Mouse (Mus musculus): ENCODE measurements around the gene Gm47429.
"Not testable (repeated sequence)": the region's sequence is repeated elsewhere in the genome, so short reads cannot be mapped to it uniquely, and the experiment has no call there.

Gm47429 gene

DNA sequence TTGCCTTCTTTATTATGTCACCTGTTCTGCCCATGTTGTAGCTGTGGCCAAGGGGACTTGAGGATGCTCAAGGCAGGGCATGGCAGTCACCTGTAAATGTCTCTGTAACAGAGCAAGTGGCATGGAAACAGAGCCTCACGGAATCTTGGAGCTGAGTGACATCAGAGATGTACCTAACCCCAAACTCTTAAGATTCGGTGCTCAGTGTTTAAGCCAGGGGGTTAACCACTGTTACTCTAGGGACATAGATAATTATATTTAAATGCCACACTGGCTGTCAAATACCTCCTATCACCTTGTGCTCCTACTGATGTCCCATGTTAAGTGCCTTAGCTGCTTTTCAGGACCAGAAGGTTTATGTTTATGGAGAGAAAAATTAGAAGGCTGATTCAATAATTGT lies at the start of gene Gm47429:
Gm47429 (minus strand) TSS at position 101 of the 400 bp plus-strand sequence.
- in situ Hi-C loops (cut with MboI; ENCODE audit: unreplicated experiment in 2 of 2), result no loop called here

DNA sequence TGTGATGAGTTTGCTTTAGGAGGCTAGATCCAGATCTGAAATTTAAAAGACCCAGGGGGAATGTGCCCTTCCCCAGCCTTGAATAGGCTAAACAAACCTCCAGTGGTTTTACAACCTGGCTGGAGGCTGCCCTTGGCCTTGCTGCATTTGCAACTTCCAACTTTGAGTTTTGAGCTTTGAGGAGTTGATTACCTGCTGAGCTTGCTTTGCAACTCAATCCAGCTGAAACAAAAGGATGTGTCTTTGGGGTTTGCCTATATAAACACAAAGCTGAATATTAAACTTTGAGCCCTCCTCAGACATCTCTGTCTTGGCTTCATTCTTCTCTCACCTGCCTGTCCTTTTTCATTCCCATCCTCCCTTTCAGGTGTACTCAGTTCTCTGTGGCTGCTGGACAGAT lies 44.8 kb upstream of the Gm47429 start:
- in situ Hi-C loops (cut with MboI; ENCODE audit: unreplicated experiment in 2 of 2), result not testable (repeated sequence)

DNA sequence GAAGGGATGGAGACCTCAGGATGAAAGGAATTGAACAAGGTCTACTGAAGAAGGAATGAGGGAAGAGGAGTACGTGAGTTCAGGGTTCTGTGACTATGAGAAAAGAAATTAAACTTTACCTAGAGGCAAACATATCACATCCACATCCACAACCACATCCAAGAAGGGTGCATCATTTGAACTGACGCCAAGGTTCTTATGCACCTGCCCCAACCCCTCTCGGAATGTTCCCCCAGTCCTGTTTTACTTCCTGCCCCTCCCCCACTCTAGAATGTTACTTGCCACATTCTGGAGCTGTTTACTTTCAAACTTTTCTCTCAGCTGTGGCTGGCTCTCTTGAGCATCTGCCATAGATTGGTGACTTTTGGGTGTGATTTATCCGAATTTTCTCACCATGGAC lies 23.3 kb upstream of the Gm47429 start, which contains the start of gene Nutm2:
Nutm2 (plus strand) TSS at position 301 of the 400 bp plus-strand sequence.
- in situ Hi-C loops (cut with MboI; ENCODE audit: unreplicated experiment in 2 of 2), result no loop called here

DNA sequence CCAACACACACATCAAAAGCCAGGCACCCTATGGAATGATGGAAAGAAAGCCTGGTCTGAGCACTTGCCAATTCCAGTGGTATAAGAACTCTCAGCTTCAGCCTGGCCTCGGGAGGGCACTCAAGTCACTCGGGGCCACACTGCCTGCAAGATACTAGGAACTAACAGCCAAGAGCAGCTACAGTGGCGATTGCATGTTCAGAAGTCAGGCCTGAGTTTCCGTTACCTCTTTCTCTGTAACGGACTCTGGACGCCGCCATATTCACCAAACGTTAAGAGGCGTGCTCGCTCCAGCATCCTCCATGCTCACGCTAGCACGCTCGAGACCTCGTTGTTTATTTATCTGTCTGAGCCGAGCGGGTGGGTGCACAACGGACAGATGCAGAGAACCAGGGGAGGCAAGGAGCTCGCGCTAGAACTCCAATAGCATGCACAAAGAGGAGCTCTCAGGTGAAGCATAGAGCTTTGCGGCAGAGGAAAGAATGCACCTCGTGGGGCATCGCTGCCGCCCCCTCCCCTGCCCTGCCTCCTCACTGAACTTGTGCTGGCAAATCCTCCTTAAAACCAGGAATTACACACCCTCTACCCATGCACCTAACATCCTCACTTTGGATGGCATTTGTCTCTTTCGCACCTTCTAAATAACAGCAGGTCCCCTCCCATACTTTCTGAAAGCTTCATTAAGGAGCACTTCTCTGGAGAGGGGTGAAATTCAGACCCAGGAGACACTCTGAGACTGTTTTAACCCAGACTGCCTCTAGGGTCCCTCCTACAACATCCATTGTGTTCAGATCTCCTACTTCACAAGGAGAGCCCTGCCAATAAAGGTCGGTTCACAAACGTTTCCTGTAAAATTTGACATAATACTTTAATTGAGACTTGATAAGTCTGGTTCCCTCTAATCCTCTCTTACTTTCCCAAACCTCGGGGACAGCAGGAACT lies 21.2 kb upstream of the Gm47429 start:
- in situ Hi-C loops (cut with MboI; ENCODE audit: unreplicated experiment in 2 of 2), result no loop called here

DNA sequence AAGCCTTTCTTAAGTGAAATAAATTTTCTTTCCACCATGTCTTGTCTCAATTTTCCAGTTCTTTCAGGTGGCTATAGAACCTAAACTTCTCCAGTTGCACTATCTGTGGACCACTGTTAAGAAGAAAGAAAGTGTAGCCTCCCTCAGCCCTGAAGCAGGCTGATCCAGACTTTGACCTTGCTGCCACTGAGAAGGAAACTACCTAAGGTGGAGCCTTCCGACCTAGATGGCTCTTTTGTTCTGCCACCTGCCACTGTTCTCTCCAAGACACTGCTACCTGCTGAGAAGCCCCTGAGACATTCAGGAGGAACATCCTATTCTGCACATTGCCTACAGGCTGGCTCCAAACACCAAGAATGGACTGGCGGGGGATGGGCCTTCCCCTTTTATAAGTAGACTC lies 16.7 kb upstream of the Gm47429 start:
- in situ Hi-C loops (cut with MboI; ENCODE audit: unreplicated experiment in 2 of 2), result not testable (repeated sequence)

DNA sequence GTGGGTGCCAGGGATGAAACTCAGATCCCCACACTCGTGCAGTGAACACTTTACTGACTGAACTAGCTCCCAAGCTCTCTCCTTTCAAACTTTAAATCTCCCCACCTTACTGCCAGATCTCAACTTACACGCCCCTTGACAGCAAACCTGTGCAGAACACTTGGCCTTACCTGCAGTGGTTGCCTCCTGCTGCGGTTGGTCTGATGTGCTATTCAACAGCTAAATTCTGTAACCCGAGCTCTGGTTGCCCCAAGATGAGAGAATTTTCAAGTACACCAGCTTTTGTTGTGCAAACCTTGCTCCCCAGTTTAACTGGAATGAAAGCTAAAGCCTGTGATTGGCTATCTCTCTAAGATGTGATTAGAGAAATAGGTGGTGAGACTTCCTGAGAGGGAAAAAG lies 9.7 kb upstream of the Gm47429 start:
- in situ Hi-C loops (cut with MboI; ENCODE audit: unreplicated experiment in 2 of 2), result no loop called here

DNA sequence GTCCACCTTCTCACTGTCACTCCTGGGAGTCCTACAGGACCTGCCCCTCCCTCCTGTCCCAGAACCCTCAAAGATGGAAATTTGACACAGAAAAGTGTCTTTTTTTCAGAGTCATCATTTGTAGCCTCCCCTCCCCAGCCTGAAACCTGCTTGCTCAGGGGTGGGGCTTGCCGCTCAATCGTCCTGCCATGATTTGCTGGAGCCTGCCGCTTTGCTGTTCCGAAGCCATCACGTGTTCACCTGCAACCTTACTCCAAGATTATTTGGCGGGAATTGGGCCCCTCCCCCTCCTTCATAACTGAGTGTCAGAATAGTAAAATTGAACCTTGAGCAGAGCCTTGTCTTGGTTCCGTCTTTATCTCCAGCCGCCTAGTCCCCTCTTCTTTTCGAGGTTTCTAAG lies 8.6 kb upstream of the Gm47429 start:
- in situ Hi-C loops (cut with MboI; ENCODE audit: unreplicated experiment in 2 of 2), result not testable (repeated sequence)

DNA sequence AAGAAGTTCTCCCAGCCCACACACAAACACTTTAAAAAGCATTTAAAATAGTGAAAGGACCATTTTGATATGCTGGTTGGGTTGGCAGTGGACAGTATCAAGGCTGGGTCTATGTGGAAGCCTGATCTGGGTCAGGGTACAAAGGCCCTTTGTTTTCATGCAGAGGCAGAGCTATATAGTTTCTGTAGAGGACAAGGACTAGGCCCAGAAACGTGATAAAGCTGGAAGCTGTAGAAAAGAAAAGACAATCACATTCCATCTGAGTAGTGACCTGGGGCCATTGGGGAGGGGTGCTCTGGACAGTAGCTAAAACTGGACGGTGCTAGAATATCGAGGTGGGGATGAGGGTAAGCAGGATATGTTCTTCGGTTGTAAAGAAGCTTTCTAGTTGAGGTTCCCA lies 1.5 kb upstream of the Gm47429 start:
- in situ Hi-C loops (cut with MboI; ENCODE audit: unreplicated experiment in 2 of 2), result no loop called here

DNA sequence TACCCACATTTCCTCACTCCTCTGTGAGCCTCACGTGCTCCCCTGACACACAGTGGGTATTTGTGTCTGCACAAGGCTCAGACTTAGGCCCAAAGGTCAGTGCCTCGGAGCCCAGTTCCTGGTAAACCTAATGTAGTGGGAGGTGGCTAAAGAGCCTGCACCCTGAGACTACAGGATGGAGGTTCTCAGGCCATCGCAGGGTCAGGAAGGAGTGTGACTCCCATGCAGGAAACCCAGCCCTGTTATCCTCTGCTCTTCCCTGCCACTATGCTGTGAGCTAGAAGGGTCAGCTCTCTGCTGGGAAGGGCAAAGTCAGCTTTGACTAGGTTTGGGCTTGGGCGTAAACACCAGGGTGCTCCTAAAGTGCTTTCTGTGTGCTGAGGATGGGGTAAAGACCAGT lies 17.0 kb downstream of the Gm47429 start:
- in situ Hi-C loops (cut with MboI; ENCODE audit: unreplicated experiment in 2 of 2), result no loop called here

DNA sequence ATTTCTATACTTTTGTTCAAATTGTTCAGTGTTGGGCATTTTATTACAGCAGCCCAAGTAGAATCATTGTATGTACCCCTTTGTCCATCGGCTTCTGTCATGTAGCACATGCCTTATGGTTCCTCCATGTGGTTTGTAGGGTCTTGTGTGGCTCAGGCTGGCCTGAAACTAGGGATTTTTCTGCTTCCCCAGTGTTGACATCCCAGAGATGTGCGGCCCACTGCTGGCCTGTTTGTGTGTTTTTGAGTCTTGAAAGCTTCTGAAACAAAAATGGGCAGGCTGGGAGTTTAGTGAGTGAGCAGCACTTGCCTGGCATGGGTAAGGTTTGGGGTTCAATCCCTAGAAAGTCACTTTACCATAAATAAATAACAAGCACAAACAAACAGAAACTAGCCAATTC lies 19.2 kb downstream of the Gm47429 start:
- in situ Hi-C loops (cut with MboI; ENCODE audit: unreplicated experiment in 2 of 2), result no loop called here

DNA sequence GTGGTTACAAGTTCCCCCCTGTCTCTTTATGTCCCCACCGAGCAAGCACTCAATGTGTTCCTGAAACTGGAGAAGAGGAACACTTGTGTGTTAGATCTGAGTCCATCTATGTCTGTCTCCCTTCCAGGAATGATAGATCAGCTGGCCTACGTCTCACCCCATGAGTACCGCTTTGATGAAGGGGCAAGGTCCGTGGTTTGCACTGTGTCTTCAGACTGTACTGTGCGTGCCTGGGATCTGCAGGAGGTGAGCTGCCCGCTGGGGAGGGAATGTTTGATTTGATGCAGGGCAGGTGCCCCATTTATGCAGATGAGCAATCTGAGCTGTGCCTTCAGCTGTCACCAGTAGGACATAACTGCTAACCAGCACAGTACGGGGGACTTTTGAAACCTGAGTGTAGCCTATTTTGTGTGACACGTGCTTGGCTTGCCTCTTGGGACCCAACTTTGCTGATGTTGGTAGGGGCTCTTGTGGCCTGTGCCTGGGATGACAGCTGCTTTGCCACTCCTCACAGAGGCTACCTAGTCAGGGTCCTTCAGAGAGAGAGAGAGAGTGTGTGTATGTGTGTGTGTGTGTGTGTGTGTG lies 20.0 kb downstream of the Gm47429 start:
- in situ Hi-C loops (cut with MboI; ENCODE audit: unreplicated experiment in 2 of 2), result no loop called here

DNA sequence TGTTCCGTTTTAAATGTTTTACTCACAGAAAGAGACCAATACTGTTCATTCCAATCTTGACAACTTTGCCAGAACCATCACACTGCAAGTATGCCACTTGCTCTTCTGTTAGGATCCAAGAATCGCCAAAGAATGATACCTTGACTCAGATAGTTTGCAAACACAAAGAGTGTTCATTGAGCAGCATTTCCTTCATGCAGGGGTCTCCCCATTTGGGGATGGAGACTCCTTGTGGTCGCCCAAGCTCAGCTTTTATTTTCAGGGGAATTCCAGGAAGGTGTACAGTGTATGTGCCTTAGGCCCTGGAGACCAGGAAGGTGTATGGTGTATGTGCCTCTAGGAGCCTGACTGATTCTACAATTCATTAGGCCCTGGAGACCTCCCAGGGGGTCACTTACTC lies 25.3 kb downstream of the Gm47429 start:
- in situ Hi-C loops (cut with MboI; ENCODE audit: unreplicated experiment in 2 of 2), result no loop called here

DNA sequence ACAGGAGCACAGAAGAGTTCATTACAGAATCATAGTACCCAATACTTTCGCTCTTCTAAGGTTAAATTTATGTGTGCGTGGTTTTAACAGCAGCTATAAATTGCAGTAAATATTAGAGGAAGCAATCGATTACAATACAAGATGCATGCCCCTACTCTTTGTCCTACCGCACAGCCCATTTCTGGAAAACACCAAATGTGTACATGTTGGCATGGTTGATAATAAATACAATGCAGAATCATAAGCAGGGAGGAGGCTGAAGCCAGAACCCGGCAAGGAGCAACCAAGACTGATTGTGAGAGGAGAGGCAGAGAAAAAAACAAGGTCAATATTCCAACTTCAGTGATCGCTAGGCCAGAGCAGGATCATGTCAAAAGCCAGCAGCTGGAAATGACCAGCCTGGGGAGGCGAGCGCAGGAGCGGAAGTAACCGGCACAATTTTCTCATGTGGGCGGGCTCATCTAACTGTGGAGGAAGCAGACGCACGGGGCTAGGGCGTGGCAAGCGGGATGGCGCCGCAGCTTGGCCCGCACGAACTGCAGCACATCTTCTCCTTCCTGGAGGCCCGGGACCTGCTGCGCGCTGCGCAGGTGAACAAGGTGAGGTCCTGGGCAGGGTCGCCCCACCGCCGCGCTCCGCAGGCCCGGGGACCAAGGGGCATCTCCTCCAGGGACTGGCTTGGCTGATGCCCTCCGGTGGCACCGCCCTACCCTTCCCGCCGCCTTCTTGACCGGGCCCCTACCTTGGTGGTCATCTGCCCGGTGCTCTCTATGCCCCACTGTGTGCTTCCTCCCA lies 26.1 kb downstream of the Gm47429 start, which contains the start of gene Fbxw17:
Fbxw17 (plus strand) TSS at position 476 of the 795 bp plus-strand sequence.
- in situ Hi-C loops (cut with MboI; ENCODE audit: unreplicated experiment in 2 of 2), result no loop called here
